Mouse (Mus musculus) forelimb bud, embryonic 11.5 days (tissue): ENCODE data around the gene Dennd5b.
A peak's percentile ranks its signal among the peaks of the same experiment; 100 is the strongest.

ENCODE experiments used
- DNase-seq: peaks from one replicate; pipeline ENCODE4 v3.0.0-alpha.2; 2012; ENCODE audit warnings: low read depth, low spot score

The Dennd5b gene

GRCm38 (mm10) chr6:149100174-149101075 is 1.1 kb downstream of the Dennd5b start:
- peak; percentile 51 for DNase-seq

GRCm38 (mm10) chr6:149098993-149099392 is 2.5 kb downstream of the Dennd5b start:
- no peak for DNase-seq

- no peak for DNase-seq
Observed at GRCm38 (mm10) chr6:149097276-149097675, 4.2 kb downstream of the Dennd5b start.

- no peak for DNase-seq
Observed at GRCm38 (mm10) chr6:149096233-149096632, 5.2 kb downstream of the Dennd5b start.

DNA sequence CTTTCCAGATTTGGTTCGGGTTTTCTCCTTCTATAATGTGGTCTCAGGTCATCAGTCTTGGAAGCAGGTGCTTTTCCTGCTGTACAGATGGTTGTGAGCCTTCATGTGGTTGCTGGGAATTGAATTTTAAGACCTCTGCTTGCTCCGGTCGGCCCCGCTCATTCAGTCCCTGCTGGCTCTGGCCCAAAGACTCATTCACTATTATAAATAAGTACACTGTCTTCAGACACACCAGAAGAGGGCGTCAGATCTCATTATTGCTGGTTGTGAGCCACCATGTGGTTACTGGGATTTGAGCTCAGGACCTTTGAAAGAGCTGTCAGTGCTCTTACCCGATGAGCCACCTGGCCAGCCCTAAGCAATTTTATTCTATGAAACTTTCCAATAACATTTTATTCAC is 6.1 kb downstream of the Dennd5b start:
- DNase-seq = no peak

- DNase-seq = no peak
Observed at GRCm38 (mm10) chr6:149094555-149094954, 6.9 kb downstream of the Dennd5b start.

DNA sequence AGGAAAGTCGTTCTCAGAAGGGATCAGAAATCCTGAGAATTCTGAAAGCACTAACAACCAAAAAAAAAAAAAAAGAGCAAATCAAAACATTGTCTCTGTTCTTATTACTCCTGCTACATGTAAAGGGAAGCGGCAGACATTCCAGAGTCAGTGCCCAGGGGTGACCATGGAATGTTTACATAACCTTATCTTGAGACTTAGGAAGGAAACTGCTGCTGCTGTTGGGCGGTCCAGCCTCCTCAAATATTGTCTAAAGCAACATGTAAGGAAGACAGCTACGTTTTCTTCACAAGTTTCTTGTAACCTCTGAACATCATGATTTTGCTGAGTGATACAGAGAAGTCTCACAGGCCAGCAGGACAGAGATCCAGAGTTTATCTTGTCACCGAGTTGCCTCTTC is 8.0 kb downstream of the Dennd5b start:
- no peak for DNase-seq

DNA sequence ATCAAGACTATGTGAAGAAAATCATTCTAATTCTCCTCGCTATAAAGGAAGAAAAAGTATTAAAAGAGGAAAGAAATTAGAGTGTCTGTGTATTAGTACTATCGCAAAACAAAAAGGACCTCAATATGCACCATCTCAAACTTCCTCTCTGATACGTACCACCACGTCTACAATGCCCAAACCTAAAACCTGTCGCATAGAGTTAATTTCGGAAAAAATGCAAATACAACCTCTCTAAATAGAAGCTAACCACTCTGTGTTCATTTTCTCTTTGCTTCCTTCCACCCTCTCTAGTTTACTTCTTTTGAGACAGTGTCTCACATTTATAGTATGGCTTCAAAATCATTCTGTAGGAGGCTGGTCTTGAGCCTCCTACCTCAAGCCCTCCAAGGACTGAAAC is 9.1 kb downstream of the Dennd5b start:
- no peak for DNase-seq

GRCm38 (mm10) chr6:149077136-149077808 is 24.2 kb downstream of the Dennd5b start:
- DNase-seq = no peak

DNA sequence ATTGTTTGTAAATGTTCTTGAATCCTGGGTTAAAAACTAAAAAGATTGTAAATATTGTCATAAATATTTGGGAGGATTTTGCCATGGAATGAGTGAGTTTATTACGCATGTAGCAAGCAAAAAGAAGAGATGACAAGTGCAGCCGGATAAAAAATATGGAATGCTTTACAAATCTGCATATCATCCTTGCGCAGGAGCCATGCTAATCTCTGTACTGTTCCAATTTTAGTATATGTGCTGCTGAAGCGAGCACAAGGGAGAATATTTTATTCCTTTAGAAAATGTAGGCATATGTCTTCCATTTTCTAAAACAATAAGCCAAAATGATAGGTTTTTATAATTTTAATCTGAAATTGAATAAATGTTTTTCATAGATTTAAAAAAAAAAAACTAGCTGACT is 27.6 kb downstream of the Dennd5b start:
- no peak for DNase-seq

DNA sequence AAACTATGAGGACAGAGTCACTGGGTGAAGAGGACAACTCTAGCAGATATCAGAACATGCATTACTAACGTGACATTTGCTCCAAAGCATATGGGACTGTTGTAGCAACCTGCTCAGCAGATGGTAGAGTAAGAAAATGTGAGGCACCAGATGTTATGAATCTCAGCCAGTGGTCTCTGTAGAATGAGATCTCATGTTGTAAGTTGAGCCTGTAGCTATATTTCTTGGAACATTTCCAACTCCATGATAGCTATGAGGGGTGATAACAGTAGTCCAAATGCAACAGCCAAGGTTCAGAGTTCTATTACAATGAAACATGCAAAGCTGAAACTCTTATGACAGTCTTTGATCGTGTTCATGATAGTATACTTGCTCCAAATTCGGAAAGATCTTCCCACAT is 28.6 kb downstream of the Dennd5b start:
- DNase-seq = no peak

DNA sequence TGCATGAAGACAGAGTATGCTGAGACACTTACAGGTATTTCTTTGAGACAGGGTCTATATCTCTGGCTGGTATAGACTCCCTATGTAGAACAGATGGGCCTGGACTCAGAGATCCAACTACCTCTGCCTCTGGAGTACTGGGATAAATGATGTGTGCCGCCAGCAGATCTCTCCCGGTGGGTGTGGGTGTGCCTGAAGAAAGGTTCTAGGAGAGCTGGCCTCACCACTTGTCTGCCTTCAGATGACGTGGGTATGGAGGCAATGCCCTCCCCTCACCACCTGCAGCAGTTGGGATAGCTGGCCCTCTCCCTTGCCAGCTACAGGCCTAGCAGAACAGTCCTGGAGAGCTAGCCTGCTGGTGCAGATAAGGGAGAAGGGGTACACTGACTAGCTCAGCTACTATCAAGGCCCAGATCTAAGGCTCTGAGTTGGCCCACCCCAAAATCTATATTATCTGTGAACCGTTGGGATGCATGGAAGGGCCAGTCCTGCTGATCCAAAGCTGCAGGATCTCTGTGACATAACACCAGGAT is 30.8 kb downstream of the Dennd5b start:
- no peak for DNase-seq

DNA sequence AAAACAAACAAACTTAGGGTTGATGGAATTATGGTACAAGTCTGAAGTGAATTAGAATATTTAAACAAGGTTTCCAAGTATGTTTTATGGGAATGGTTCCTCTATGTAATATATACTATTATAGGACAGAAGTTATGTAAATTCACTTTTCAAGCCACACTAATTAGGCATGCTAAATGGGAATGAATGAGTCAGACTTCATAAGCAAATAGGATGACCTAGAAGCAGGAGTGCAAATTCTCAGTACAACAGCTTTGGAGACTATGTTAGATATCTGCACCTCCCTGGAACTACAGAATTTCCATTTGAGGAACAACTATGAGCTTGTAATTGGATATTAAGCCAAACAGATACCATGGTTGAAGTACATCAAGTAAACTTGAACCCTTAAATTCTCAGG is 38.1 kb downstream of the Dennd5b start:
- no peak for DNase-seq

DNA sequence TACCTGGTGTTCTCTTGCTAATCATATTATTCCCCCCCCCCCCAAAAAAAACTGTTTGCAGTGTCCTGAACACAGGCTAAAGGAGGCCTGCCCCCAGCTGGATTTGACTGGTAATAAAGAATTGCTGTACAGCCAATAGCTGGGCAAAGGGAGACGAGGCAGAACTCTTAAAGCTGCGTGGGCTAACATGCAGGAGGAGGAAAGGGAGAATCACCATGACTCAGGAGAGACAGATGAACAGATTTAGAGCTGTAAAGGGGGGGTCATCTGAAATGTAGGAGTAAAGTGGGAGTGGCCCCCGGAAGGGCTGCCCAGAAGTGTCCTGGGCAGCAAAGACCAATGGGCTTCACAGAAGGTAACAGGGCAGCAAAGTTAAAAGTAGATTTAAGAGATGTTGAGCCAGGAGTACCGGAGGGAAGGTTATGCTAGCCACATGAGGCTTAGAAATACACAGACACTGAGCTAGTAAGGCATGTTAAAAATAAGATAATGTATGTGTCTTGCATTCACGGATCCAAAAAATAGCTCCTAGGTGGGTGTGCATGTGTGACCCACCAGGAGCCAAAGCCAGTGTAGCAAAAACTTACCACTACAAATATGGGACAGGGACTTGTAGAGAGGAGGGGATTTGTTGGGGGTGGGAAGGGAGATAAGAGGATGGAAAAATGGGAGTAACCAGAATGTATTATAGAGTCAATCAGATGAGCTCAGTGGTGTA is 40.7 kb downstream of the Dennd5b start:
- DNase-seq = no peak

DNA sequence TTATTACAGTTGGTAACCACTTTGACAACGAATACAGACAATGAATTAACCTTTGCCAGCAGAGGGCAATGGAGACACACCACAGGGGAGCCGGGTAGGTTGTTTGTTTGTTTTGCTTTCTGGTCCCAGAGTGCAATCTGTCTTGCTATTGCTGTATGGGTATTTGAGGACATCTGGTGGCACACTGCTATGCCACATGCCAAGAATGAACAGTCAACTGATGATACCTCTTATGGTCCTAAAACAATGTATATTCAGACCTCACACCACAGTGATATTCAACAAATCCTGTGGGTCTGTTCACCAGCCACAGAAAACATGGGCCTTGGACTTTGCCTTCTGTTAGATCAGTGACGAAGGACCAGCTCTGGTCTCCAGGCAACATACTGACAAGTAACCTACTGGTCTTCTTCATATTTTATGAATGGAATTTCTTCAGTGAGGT is 43.5 kb downstream of the Dennd5b start:
- DNase-seq = no peak

- DNase-seq = no peak
Observed at GRCm38 (mm10) chr6:149054780-149055179, 46.7 kb downstream of the Dennd5b start.

GRCm38 (mm10) chr6:149050978-149051723 is 50.3 kb downstream of the Dennd5b start:
- DNase-seq = no peak

- no peak for DNase-seq
Observed at GRCm38 (mm10) chr6:149040099-149040498, 61.4 kb downstream of the Dennd5b start.

GRCm38 (mm10) chr6:149032198-149032597 is 69.3 kb downstream of the Dennd5b start:
- DNase-seq = no peak

DNA sequence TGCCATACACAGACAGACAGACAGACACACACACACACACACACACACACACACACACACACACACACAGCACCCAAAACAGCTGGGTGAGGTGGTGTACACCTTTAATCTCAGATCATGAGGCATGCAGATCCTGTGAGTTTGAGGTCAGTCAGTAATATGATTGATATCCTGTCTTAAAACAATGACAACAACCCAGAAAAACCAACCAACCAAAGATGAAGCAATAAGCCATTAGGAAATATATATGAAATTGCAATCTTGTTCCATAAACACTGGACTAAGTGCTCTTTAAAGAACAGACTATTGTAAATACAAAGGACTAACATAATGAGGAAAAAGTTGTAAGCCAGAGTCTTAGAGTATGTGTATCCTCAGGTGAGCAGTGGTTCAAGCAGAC is 70.1 kb downstream of the Dennd5b start:
- no peak for DNase-seq

GRCm38 (mm10) chr6:149018431-149018830 is 83.0 kb downstream of the Dennd5b start:
- DNase-seq = no peak
